Mouse (Mus musculus): Measurements from ENCODE around the gene Dpp7.

Gene Dpp7

GRCm38 (mm10) chr2:25356208-25357079 is at the start of gene Dpp7:
TSS of gene Dpp7 (minus strand) at chr2:25356359.
- peak; percentile 81 for DNase-seq

- DNase-seq: no peak
Measured at GRCm38 (mm10) chr2:25403994-25404393, 47.8 kb upstream of the Dpp7 start.

GRCm38 (mm10) chr2:25402972-25403601 is 46.9 kb upstream of the Dpp7 start:
- peak; percentile 90 for DNase-seq

GRCm38 (mm10) chr2:25402377-25402971 is 46.3 kb upstream of the Dpp7 start:
- DNase-seq: peak; percentile 91

- DNase-seq: peak; percentile 68
Measured at GRCm38 (mm10) chr2:25400764-25401163, 44.6 kb upstream of the Dpp7 start.

GRCm38 (mm10) chr2:25400291-25400690 is 44.1 kb upstream of the Dpp7 start:
- no peak for DNase-seq

- DNase-seq: no peak
Measured at GRCm38 (mm10) chr2:25399051-25399450, 42.9 kb upstream of the Dpp7 start, which contains the start of gene Npdc1. TSS of gene Npdc1 (plus strand) at chr2:25399351.

- DNase-seq: no peak
Measured at GRCm38 (mm10) chr2:25398065-25398464, 41.9 kb upstream of the Dpp7 start.

GRCm38 (mm10) chr2:25397010-25397409 is 40.9 kb upstream of the Dpp7 start:
- no peak for DNase-seq

- no peak for DNase-seq
Measured at GRCm38 (mm10) chr2:25396597-25396983, 40.4 kb upstream of the Dpp7 start.

- no peak for DNase-seq
Measured at GRCm38 (mm10) chr2:25395721-25396596, 39.8 kb upstream of the Dpp7 start, which contains the start of gene Entpd2. TSS of gene Entpd2 (plus strand) at chr2:25395874.

- DNase-seq: peak; percentile 67
Measured at GRCm38 (mm10) chr2:25394281-25395221, 38.4 kb upstream of the Dpp7 start.

GRCm38 (mm10) chr2:25391266-25391665 is 35.1 kb upstream of the Dpp7 start:
- no peak for DNase-seq

GRCm38 (mm10) chr2:25384492-25384891 is 28.3 kb upstream of the Dpp7 start:
- DNase-seq: no peak

GRCm38 (mm10) chr2:25376589-25376988 is 20.4 kb upstream of the Dpp7 start:
- peak; percentile 41 for DNase-seq

- no peak for DNase-seq
Measured at GRCm38 (mm10) chr2:25373431-25373830, 17.3 kb upstream of the Dpp7 start.

GRCm38 (mm10) chr2:25372644-25373391 is 16.7 kb upstream of the Dpp7 start:
- no peak for DNase-seq

GRCm38 (mm10) chr2:25371764-25372643 is 15.8 kb upstream of the Dpp7 start, which contains the start of gene Sapcd2:
TSS of gene Sapcd2 (plus strand) at chr2:25372321.
- peak; percentile 80 for DNase-seq

- no peak for DNase-seq
Measured at GRCm38 (mm10) chr2:25369996-25370395, 13.8 kb upstream of the Dpp7 start.

All from right cerebral cortex, postnatal 4 days (tissue).